Mouse (Mus musculus): Measurements from ENCODE around the gene Arhgap10. TPM values are rescaled to one million over a fixed set of nuclear protein-coding genes. Genes with fewer than 3 reads are reported as not detected.
A peak's percentile ranks its signal among the peaks of the same experiment; 100 is the strongest.

The Arhgap10 gene
- total and polyA plus RNA-seq, 2 experiments from 2014 or later: 2.3 to 5.4 TPM

DNA sequence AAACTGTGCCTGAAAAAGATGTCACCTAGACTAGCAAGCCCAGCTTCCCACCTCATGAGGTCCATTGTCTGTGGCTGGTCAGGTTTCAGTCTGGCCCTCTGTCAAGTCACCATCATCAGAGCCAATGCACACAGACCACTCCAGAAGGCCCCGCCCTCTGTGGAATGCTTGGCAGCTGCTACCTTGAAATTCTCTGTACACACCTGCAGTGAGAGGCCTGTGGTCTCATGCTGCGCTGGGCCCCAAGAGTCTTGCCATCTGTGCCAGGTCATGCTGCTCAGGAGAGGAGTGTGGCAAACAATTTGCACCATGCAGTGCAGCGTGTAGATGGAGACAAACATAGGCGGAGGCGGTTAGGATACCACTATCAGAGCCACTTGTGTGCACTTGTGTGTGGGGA, 290.0 kb downstream of the Arhgap10 start:
- Histone ChIP-seq H3K27ac (ENCODE audit: low read depth, low read length) (no peak overlapping the region), H3K4me2 (ENCODE audit: low read depth, low read length, poor library complexity, severe bottlenecking) (no peak overlapping the region), H3K36me3 (ENCODE audit: insufficient read depth, low read length) (no peaks in the 10 kb centered on the region), H3K4me1 (ENCODE audit: insufficient read depth, low read length) (no peaks in the 10 kb centered on the region), H3K27me3 (ENCODE audit: insufficient read depth, low read length) (no peaks in the 10 kb centered on the region), H3K9me3 (ENCODE audit: low read length) (no peaks in the 10 kb centered on the region), H3K4me3 (ENCODE audit: low read depth, low read length) (no peak overlapping the region), H3K9ac (replicated peaks; ENCODE audit: low read length, poor library complexity, severe bottlenecking) (no peak overlapping the region)
- DNase-seq (ENCODE audit: low spot score) (peak; percentile 31), ATAC-seq (ENCODE audit: low FRiP score) (no peak)
- 92% methylated on average over 5 of the region's 5 CpGs for WGBS
- no peak for TF ChIP-seq CTCF (IDR thresholded peaks at IDR 0.05)

DNA sequence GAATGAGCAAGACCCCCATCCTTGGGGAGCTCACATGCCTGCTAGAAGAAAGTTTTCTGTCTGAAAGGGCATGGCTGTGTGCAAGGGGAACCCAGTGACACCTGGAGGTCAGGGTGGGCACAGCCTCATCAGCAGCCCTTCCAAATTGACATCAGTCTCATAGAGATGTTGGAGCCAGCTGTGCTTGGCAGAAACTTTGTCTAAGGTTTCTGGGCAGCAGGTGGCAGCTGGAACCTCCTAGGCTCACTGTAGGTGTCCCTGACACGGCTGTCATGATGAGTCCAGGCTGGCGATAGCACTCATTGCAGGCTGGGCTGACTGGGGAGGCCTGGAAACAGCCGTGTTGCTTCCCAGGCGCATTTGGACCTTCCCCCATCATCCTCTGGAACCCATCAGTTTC, 294.6 kb downstream of the Arhgap10 start:
- WGBS: 66% methylated on average over 4 of the region's 4 CpGs
- no peaks in the 10 kb centered on the region for H3K36me3 ChIP-seq (ENCODE audit: insufficient read depth, low read length)
- 0 out of 2 replicates have a peak, but pooled peaks have one; percentile 14 for TF ChIP-seq CTCF (IDR thresholded peaks at IDR 0.05)
- no peaks in the 10 kb centered on the region for H3K4me1 ChIP-seq (ENCODE audit: insufficient read depth, low read length)
- no peaks in the 10 kb centered on the region for H3K27me3 ChIP-seq (ENCODE audit: insufficient read depth, low read length)
- no peak overlapping the region for H3K4me3 ChIP-seq (ENCODE audit: low read depth, low read length)
- ATAC-seq (ENCODE audit: low FRiP score) (no peak), DNase-seq (ENCODE audit: low spot score) (no peak)
- H3K9ac ChIP-seq (replicated peaks; ENCODE audit: low read length, poor library complexity, severe bottlenecking): no peak overlapping the region
- no peaks in the 10 kb centered on the region for H3K9me3 ChIP-seq (ENCODE audit: low read length)
- no peak overlapping the region for H3K27ac ChIP-seq (ENCODE audit: low read depth, low read length)
- H3K4me2 ChIP-seq (ENCODE audit: low read depth, low read length, poor library complexity, severe bottlenecking): no peak overlapping the region

DNA sequence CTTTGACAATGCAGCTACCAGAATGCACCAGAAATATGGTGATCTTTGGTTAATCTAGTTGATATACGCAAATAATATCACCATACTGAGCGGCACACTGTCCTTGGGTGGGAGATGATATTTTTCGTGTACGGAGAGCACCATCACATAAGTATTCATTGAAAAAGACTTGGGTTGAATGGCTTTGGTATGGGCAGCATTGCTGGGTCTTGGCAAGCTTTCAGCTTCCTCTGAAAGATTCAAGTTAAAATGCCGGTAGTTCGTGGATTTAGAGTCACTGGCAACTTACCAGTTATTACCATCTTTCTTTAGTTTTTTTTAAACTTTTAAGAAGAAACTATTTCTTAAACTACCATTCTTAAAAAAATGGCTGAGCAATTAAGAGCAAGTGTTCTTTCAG, 302.6 kb downstream of the Arhgap10 start:
- no peak overlapping the region for H3K9ac ChIP-seq (replicated peaks; ENCODE audit: low read length, poor library complexity, severe bottlenecking)
- H3K27me3 ChIP-seq (ENCODE audit: insufficient read depth, low read length): no peaks in the 10 kb centered on the region
- DNase-seq (ENCODE audit: low spot score) (no peak), ATAC-seq (ENCODE audit: low FRiP score) (no peak)
- no peaks in the 10 kb centered on the region for H3K36me3 ChIP-seq (ENCODE audit: insufficient read depth, low read length)
- no peaks in the 10 kb centered on the region for H3K9me3 ChIP-seq (ENCODE audit: low read length)
- no peak for TF ChIP-seq CTCF (IDR thresholded peaks at IDR 0.05)
- H3K4me2 ChIP-seq (ENCODE audit: low read depth, low read length, poor library complexity, severe bottlenecking): no peak overlapping the region
- H3K4me1 ChIP-seq (ENCODE audit: insufficient read depth, low read length): no peaks in the 10 kb centered on the region
- WGBS: 73% methylated on average over 6 of the region's 6 CpGs
- no peak overlapping the region for H3K4me3 ChIP-seq (ENCODE audit: low read depth, low read length)
- H3K27ac ChIP-seq (ENCODE audit: low read depth, low read length): no peak overlapping the region

DNA sequence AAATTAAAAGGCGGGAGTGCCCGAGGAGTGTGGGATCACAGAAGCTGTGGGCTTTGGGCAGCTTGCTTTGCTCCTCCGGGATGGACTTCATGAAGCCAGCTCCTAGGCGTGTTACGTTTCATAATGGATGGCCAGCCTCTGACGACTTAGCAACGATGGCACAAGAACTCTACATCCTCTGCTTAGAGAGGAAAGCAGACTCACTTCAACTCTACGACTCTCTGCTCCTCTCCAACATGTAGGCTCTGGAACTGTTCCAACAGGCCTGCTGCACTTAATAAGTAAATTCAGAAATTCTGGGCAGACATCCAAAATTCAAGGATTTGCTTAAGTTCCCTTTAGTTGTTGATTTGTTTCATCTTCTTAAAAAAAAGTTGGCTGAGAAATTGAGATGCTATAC, 303.1 kb downstream of the Arhgap10 start:
- Histone ChIP-seq H3K27ac (ENCODE audit: low read depth, low read length) (no peak overlapping the region), H3K4me1 (ENCODE audit: insufficient read depth, low read length) (no peaks in the 10 kb centered on the region), H3K4me3 (ENCODE audit: low read depth, low read length) (no peak overlapping the region), H3K36me3 (ENCODE audit: insufficient read depth, low read length) (no peaks in the 10 kb centered on the region), H3K4me2 (ENCODE audit: low read depth, low read length, poor library complexity, severe bottlenecking) (no peak overlapping the region), H3K9ac (replicated peaks; ENCODE audit: low read length, poor library complexity, severe bottlenecking) (no peak overlapping the region), H3K27me3 (ENCODE audit: insufficient read depth, low read length) (no peaks in the 10 kb centered on the region), H3K9me3 (ENCODE audit: low read length) (no peaks in the 10 kb centered on the region)
- no peak for TF ChIP-seq CTCF (IDR thresholded peaks at IDR 0.05)
- DNase-seq (ENCODE audit: low spot score): peak; percentile 90
- ATAC-seq (ENCODE audit: low FRiP score): no peak
- WGBS: 53% methylated on average over 8 of the region's 8 CpGs

DNA sequence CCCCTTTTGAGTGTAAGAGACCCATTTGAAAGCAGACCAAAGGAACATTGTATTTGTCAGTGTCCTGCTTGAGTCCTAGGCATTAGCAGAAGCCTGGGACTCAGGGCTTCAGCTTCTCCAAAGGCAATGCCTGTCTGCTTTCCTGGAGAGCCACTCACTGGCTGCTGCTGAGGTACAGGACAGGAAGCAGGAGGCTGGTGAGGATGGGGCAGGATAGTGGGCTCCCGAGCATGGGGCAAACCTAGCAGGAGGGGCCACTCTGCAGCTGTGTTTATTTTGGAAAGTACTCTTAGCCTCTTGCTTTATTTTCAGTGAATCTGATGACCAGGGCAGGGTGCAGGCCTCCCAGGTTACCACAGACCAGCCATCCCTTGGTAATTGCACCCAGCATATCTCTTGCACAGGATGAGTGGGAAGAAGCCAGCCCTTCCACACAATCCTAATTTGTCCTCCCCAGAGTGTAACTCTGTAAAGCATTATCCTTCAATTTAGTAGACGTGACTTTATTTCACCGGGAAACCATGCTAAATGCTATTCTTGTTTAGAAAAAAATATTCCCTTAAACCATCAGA, 303.8 kb downstream of the Arhgap10 start:
- Histone ChIP-seq H3K4me3 (ENCODE audit: low read depth, low read length) (no peak overlapping the region), H3K9me3 (ENCODE audit: low read length) (no peaks in the 10 kb centered on the region), H3K36me3 (ENCODE audit: insufficient read depth, low read length) (no peaks in the 10 kb centered on the region), H3K4me2 (ENCODE audit: low read depth, low read length, poor library complexity, severe bottlenecking) (no peak overlapping the region), H3K9ac (replicated peaks; ENCODE audit: low read length, poor library complexity, severe bottlenecking) (no peak overlapping the region), H3K27ac (ENCODE audit: low read depth, low read length) (no peak overlapping the region), H3K27me3 (ENCODE audit: insufficient read depth, low read length) (no peaks in the 10 kb centered on the region), H3K4me1 (ENCODE audit: insufficient read depth, low read length) (no peaks in the 10 kb centered on the region)
- no peak for TF ChIP-seq CTCF (IDR thresholded peaks at IDR 0.05)
- ATAC-seq (ENCODE audit: low FRiP score): no peak
- WGBS: 83% methylated on average over 3 of the region's 3 CpGs
- DNase-seq (ENCODE audit: low spot score): no peak

DNA sequence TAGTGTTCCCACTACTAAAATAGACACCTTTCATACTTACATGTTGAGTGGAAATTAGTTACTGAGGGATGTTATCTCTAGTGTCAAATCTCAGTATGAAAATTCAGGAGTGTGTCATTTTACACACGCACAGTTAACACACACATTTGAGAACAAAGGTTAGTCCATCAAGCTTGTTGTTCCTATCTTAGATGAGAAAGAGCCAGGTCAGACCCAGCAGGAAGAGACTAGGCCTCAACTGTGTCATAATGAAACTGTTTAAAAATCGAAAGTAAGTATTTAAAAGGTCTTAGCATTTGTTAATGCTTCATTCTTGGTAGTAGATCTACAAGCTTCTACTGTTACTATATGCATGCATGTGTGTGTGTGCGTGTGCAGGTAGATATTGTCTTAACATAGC, 308.5 kb downstream of the Arhgap10 start:
- Histone ChIP-seq H3K27me3 (ENCODE audit: insufficient read depth, low read length) (no peaks in the 10 kb centered on the region), H3K4me3 (ENCODE audit: low read depth, low read length) (no peak overlapping the region), H3K4me2 (ENCODE audit: low read depth, low read length, poor library complexity, severe bottlenecking) (no peak overlapping the region), H3K27ac (ENCODE audit: low read depth, low read length) (no peak overlapping the region), H3K9ac (replicated peaks; ENCODE audit: low read length, poor library complexity, severe bottlenecking) (no peak overlapping the region), H3K36me3 (ENCODE audit: insufficient read depth, low read length) (no peaks in the 10 kb centered on the region), H3K9me3 (ENCODE audit: low read length) (no peaks in the 10 kb centered on the region), H3K4me1 (ENCODE audit: insufficient read depth, low read length) (no peaks in the 10 kb centered on the region)
- WGBS: 92% methylated on average over 3 of the region's 3 CpGs
- TF ChIP-seq CTCF (IDR thresholded peaks at IDR 0.05): no peak
- DNase-seq (ENCODE audit: low spot score) (no peak), ATAC-seq (ENCODE audit: low FRiP score) (no peak)

Other genes starting within 250 kb of the Arhgap10 start
- 26.5 and 28.1 TPM in 2 replicates for gene Prmt9, start 31.4 kb upstream of the Arhgap10 start, total RNA-seq (2014; rRNA removed)
- gene Prmt9, start 31.4 kb upstream of the Arhgap10 start, polyA plus RNA-seq (2015; fragmentation: Nextera tagmentation; extraction: Ambion mirVana): 21.3 and 21.5 TPM in 2 replicates
- gene Tmem184c, start 92.7 kb upstream of the Arhgap10 start, total RNA-seq (2014; rRNA removed): 61.9 and 75.0 TPM in 2 replicates
- gene Tmem184c, start 92.7 kb upstream of the Arhgap10 start, polyA plus RNA-seq (2015; fragmentation: Nextera tagmentation; extraction: Ambion mirVana): 64.0 and 65.1 TPM in 2 replicates
- 5.0 and 6.8 TPM in 2 replicates for gene Ednra, start 206.5 kb upstream of the Arhgap10 start, total RNA-seq (2014; rRNA removed)
- 4.9 and 5.1 TPM in 2 replicates for gene Ednra, start 206.5 kb upstream of the Arhgap10 start, polyA plus RNA-seq (2015; fragmentation: Nextera tagmentation; extraction: Ambion mirVana)